Mouse (Mus musculus) cerebellum, adult 2 months (tissue): ENCODE measurements around the gene Erv3. TPM values are rescaled to one million over a fixed set of nuclear protein-coding genes. Genes with fewer than 3 reads are reported as not detected.
"Not testable (repeated sequence)": the region's sequence is repeated elsewhere in the genome, so short reads cannot be mapped to it uniquely, and the experiment has no call there.

ENCODE experiments used
- DNase-seq, 2 experiments: peaks; one replicate each; pipeline ENCODE4 v3.0.0; 2021
- H3K27ac ChIP-seq: fragments of 200-500 bp; 2 replicates; pipeline ENCODE4 v1.5.1; 2012; ENCODE audit warnings: low read length, control low read depth, inconsistent platforms; ENCODE audit not compliant: insufficient read depth
- H3K27me3 ChIP-seq: fragments of 200-500 bp; 2 replicates; pipeline ENCODE4 v1.6.1; 2012; ENCODE audit warnings: inconsistent platforms, mild to moderate bottlenecking, low read length, moderate library complexity; ENCODE audit not compliant: control insufficient read depth, insufficient read depth
- H3K4me1 ChIP-seq: fragments of 200-500 bp; 2 replicates; pipeline ENCODE4 v1.6.1; 2011; ENCODE audit warnings: low read length; ENCODE audit not compliant: control insufficient read depth, insufficient read depth
- H3K4me3 ChIP-seq: fragments of 200-500 bp; replicated peaks from 2 replicates; pipeline ENCODE3; 2011; ENCODE audit warnings: mild to moderate bottlenecking, low read depth, low read length, control low read depth; ENCODE audit not compliant: insufficient read depth
- CTCF ChIP-seq: fragments of 200-500 bp; IDR thresholded peaks from 2 replicates; pipeline ENCODE4 v1.5.1; 2011; ENCODE audit warnings: low read depth, mild to moderate bottlenecking, control low read depth, low read length, moderate library complexity, borderline replicate concordance; ENCODE audit not compliant: insufficient read depth
- POLR2A ChIP-seq: fragments of 200-500 bp; IDR thresholded peaks from 2 replicates; pipeline ENCODE4 v1.6.1; 2011; ENCODE audit warnings: low read length, control low read depth, borderline replicate concordance; ENCODE audit not compliant: insufficient read depth
- WGBS: fragments of 180-500 bp; shearing (Covaris S2); methylation state at CpG from one replicate; pipeline ENCODE4 v1.1.7; 2018; 5-methylcytosine and 5-hydroxymethylcytosine counted together
- polyA plus RNA-seq: library from polyadenylated mRNA; depleted of rRNA; stranded (reverse); fragments of >200 nt; gene quantifications from 2 replicates; pipeline ENCODE4 v1.2.3, GENCODE M21; 2012

Erv3 gene
- polyA plus RNA-seq, 1 experiment, result 0.54 TPM

- WGBS, result 91% methylated on average over 5 of the region's 5 CpGs
- DNase-seq, result no peak
- Histone ChIP-seq H3K27ac (no peak overlapping the region), H3K4me3 (no peak overlapping the region), H3K4me1 (no peaks in the 10 kb centered on the region; the same call in 1 of the 2 replicates), H3K27me3 (no peaks in the 10 kb centered on the region; the same call in 1 of the 2 replicates)
- no peak for TF ChIP-seq POLR2A
- no peak for TF ChIP-seq CTCF
Observed at GRCm38 (mm10) chr2:131842568-131842967, 17.0 kb downstream of the Erv3 start.

- H3K4me3 ChIP-seq, result no peak overlapping the region
- TF ChIP-seq CTCF, result no peak
- TF ChIP-seq POLR2A, result no peak
- H3K4me1 ChIP-seq, result no peaks in the 10 kb centered on the region; the same call in 1 of the 2 replicates
- 65% methylated on average over 2 of the region's 2 CpGs for WGBS
- no peak overlapping the region for H3K27ac ChIP-seq
- DNase-seq, result no peak
- H3K27me3 ChIP-seq, result no peaks in the 10 kb centered on the region
Observed at GRCm38 (mm10) chr2:131841321-131841693, 18.2 kb downstream of the Erv3 start.

GRCm38 (mm10) chr2:131840611-131841320 lies 18.8 kb downstream of the Erv3 start:
- no peak for TF ChIP-seq POLR2A
- no peak for TF ChIP-seq CTCF
- Histone ChIP-seq H3K4me3 (no peak overlapping the region), H3K4me1 (no peaks in the 10 kb centered on the region), H3K27ac (no peak overlapping the region), H3K27me3 (no peaks in the 10 kb centered on the region)
- DNase-seq, result no peak
- WGBS, result 37% methylated on average over 9 of the region's 9 CpGs

GRCm38 (mm10) chr2:131834296-131834695 lies 25.3 kb downstream of the Erv3 start:
- H3K27ac ChIP-seq, result no peak overlapping the region
- H3K27me3 ChIP-seq, result no peaks in the 10 kb centered on the region
- DNase-seq, result no peak
- TF ChIP-seq CTCF, result no peak
- no peak for TF ChIP-seq POLR2A
- no peak overlapping the region for H3K4me3 ChIP-seq
- H3K4me1 ChIP-seq, result no peaks in the 10 kb centered on the region
- 91% methylated on average over 1 of the region's 1 CpGs for WGBS

DNA sequence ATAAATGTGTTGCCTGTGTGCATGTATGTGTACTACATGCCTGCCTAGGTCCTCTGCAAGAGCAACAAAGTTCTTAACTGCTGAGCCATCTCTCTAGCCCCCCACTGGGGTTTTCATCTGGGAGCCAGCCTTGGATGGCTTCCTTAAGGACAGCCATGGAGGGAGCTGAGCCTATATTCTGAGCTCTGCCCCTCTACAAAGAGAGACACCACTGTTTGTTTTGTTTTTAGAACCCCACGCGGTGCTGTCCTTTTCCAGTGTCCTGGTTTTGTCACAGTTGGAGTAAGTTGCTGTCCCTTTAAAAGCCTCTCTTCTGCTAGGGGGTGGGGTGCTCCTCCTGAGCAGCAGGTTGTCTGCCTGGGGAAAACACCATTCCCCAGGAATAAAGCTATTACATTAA lies 27.7 kb downstream of the Erv3 start:
- H3K4me3 ChIP-seq, result no peak overlapping the region
- no peak for TF ChIP-seq CTCF
- TF ChIP-seq POLR2A, result no peak
- no peak for DNase-seq
- no peaks in the 10 kb centered on the region for H3K27me3 ChIP-seq
- WGBS, result 28% methylated on average over 2 of the region's 2 CpGs
- 0 out of 2 replicates have a peak, but pooled peaks cover 3% of the 10 kb centered on the region for H3K4me1 ChIP-seq
- H3K27ac ChIP-seq, result no peak overlapping the region

DNA sequence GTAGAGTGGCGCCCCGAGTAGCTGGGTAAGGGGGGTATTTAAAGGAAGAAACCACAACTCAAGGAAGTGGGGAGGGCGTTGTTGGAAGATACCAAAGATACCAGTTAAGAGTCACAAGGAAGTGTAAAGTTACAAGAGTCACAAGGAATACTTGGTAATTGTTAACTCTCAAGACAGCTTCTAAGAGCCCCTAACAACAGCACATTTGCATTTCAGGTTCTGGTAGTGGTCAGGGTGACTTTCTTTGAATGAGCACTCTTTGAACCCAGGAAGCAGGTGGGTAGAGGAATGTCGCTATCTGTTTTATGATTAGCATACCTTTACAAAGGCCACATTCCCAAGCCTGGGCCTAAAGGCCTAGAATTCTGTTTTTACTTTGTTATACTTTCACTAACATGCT lies 28.6 kb downstream of the Erv3 start:
- not testable (repeated sequence) for H3K4me1 ChIP-seq, H3K27me3 ChIP-seq, H3K27ac ChIP-seq, DNase-seq, H3K4me3 ChIP-seq
- WGBS, result 94% methylated on average over 4 of the region's 4 CpGs

GRCm38 (mm10) chr2:131827999-131828975 lies 31.3 kb downstream of the Erv3 start:
- Histone ChIP-seq H3K4me1 (0 out of 2 replicates have a peak, but pooled peaks cover 3% of the 10 kb centered on the region), H3K4me3 (peak overlapping the region; percentile 15), H3K27ac (no peak overlapping the region), H3K27me3 (no peaks in the 10 kb centered on the region)
- DNase-seq, result peak; percentile 31 to 58
- TF ChIP-seq CTCF (peak; percentile 40; the same call in 1 of the 2 replicates), POLR2A (no peak)
- WGBS, result 23% methylated on average over 18 of the region's 18 CpGs

DNA sequence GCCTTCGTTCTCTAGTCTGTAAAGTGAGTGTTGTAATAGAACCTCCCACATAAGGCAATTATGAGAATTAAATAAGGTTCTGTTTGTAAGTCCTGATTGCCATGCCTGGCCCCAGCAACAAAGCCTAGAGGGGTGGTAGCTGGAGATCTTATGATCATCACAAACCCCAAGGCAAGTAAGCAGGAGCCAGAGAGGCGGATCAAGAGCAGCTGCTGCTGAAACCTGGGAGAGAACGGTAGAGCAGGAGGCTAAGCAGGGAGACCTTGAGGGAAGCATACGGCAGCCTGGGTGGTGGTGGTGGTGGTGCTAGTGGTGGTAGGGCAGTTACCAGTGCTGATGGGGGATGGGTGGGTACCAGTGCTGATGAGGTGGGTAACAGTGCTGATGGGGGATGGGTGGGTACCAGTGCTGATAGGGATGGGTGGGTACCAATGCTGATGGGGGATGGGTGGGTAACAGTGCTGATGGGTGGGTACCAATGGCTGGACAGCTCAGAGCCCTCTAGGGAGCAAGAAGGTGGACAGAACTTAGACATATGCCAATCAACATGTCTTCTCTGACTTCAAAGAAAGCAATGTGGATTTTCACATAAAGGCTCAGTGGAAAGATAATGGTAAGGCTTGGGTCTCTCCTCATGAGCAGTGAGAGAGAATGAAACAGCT lies 32.4 kb downstream of the Erv3 start:
- Histone ChIP-seq H3K4me3 (no peak overlapping the region), H3K27ac (no peak overlapping the region), H3K4me1 (0 out of 2 replicates have a peak, but pooled peaks cover 3% of the 10 kb centered on the region), H3K27me3 (no peaks in the 10 kb centered on the region)
- DNase-seq, result no peak
- TF ChIP-seq POLR2A (no peak), CTCF (no peak)
- 83% methylated on average over 4 of the region's 4 CpGs for WGBS
